Mouse (Mus musculus) embryo, embryonic 11 days (tissue): ENCODE data around the gene Gm3194.
"Not testable (repeated sequence)": the region's sequence is repeated elsewhere in the genome, so short reads cannot be mapped to it uniquely, and the experiment has no call there.

Source experiments
- DNase-seq: peaks from one replicate; pipeline ENCODE4 v3.0.0-alpha.2; 2015

Gene Gm3194

DNA sequence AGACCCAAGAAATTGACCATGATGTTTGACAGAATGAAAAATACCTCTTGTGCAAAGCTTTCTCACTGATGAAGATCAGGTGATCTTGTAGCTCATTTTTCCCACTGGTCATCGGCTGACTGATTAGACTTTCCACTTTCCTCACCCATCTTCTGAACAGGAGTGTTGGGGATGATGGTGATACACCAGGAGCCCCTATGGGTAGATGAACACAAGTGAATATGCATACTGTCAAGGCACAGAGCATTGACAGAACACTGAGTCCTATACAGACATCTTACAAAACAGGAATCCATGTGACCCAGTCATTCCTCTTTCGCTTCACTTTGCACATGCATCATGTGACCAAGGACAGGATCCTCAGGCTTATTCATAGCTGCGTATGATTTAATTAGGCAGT lies at the start of gene Gm3194:
Gene Gm3194, minus strand, starts transcription at position 101 of the 400 bp plus-strand sequence.
- DNase-seq, result not testable (repeated sequence)

GRCm38 (mm10) chr14:5501374-5501773 lies 46.1 kb upstream of the Gm3194 start, which contains the start of gene Gm3488:
Gene Gm3488 (plus strand): TSS chr14:5501674.
- not testable (repeated sequence) for DNase-seq

DNA sequence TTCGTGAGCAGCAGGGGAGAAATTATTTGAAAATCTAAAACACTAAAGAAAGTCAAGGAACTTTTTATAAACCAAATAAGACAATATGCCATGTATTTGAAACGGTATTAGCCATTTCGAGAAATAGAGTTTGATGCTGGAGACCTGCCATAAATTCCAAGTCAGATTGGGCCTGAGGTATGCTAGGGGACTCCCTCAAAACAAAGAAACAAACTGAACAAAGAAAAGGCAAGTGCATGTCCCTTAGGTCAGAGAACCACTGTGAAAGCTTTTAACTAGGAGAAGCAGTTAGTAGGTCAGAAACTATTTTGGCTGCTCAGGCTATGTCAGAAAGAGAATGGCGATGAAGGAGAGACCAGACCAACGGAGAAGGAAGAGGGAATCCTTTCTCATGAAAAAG lies 28.6 kb upstream of the Gm3194 start, which contains the start of gene Gm3187:
Gene Gm3187, plus strand, starts transcription at position 301 of the 400 bp plus-strand sequence.
- DNase-seq, result not testable (repeated sequence)

GRCm38 (mm10) chr14:5477730-5478129 lies 22.5 kb upstream of the Gm3194 start, which contains the start of gene Gm8246:
Gene Gm8246 (minus strand): TSS chr14:5477830.
- DNase-seq, result not testable (repeated sequence)

DNA sequence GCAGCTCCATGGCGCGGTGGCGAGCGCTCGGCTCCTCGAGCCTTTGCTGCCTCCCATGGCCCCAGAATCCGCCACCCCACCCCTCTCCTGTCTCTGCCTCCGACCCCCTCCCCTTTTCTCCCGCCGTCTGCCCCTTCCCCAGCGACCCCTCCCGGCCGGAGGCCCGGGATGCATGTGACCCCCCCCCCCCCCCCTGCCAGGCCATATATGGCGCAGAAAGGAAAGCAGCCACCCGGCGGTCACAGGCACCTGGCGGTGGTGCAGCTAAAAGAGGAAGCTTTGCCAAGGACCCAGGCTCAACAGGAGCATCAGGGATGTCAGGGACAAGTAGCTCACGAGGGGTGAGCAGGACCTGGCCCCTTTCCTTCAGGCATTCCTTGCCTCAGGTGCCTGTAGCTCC lies 5.2 kb upstream of the Gm3194 start:
- DNase-seq, result not testable (repeated sequence)

DNA sequence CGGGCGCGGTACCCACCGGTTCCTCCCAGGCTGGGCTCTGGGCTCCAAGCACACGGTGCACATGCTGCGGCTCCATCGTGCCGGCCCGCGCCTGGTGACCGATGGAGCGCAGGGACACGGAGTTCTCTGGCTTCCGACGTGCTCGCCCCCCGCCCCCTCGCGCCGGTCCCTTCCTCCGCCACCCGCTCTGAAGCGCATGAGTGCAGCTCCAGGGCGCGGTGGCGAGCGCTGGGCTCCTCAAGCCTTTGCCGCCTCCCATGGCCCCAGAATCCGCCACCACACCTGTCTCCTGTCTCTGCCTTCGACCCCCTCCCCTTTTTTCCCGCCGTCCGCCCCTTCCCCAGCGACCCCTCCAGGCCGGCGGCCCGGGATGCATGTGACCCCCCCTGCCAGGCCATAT lies 66.3 kb downstream of the Gm3194 start, which contains the start of gene Gm3500:
Gene Gm3500, minus strand, starts transcription at position 101 of the 400 bp plus-strand sequence.
- DNase-seq, result not testable (repeated sequence)
